Mouse (Mus musculus) liver, postnatal 0 days (tissue): Measurements from ENCODE around the gene Anapc16.

Experiments
- CTCF ChIP-seq: sonication (generic); IDR thresholded peaks from 2 replicates; pipeline ENCODE4 v1.5.1; 2016; ENCODE audit warnings: antibody characterized with exemption, low read depth
- EP300 ChIP-seq: IDR thresholded peaks from 2 replicates; pipeline ENCODE4 v1.6.1; 2016; ENCODE audit warnings: antibody characterized with exemption, low read depth, mild to moderate bottlenecking

- no peak for TF ChIP-seq CTCF
- no peak for TF ChIP-seq EP300
Observed at GRCm38 (mm10) chr10:60009115-60009514, 6.2 kb upstream of the Anapc16 start.
